Mouse (Mus musculus) kidney, adult 9 months (tissue): ENCODE results near the gene Twf2.

ENCODE experiments used
- DNase-seq: peaks from one replicate; pipeline ENCODE4 v3.0.0; 2022

Gene Twf2

GRCm38 (mm10) chr9:106241541-106242164 lies 38.7 kb downstream of the Twf2 start:
- DNase-seq = peak; percentile 90

GRCm38 (mm10) chr9:106242813-106243488 lies 40.0 kb downstream of the Twf2 start:
- DNase-seq = no peak

DNA sequence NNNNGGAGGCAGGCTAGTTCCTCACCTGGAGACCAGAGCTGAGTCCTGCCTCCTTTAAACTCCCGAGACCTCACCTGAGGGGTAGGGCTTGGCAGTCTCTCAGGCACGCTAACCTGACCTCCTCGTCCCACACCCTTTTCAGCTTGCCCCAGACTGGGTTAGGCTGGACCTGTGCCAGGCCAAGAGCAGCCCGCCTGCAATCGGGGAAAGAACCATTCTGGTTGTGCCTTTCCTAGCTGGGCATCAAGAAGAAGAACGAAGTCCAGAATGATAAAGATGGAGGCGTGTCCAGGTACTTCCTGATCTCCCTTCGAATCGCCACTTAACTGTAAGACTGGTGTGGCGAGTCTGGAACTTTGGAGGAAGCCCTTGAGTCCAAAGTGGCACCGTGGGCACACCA lies 46.6 kb downstream of the Twf2 start:
- DNase-seq = no peak

DNA sequence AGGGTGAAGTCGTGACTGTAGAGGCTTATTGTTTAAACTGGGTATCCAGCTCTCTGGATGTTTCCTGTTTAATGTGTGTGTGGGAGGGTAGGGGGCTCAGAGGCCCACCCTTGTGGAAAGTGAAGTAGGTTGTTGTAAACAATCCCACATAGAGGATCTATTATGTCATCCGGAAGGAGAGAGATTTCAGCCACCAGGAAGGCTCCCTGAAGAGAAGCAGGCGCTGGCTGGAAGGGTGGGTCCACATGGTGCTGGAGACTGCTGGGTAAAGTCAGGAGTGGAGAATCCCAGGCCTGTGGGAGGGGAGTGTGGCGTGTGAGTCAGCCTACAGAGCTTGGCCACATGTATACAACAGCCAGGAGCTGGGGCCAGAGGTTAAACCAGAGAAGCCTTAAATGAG lies 47.3 kb downstream of the Twf2 start:
- DNase-seq = no peak

DNA sequence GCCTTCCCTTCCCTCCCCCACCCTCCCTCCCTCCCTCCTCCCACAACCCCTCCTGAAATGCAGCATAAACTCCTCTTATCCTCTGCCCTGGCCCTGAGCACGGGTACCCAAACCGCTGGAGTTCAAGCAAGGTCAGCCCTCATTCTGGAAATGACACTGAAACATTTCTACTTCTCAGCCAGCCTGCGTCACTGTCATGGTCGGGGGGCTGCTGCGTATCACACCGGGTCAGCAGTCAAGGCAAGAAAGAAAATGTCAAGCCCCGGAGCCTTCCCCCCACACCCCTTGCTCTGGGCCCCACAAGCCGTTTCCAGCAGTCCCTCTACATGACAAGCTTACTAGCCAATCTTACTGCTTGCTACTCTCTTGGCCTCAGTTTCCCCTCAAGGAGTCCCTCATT lies 48.2 kb downstream of the Twf2 start:
- DNase-seq = no peak

GRCm38 (mm10) chr9:106254001-106254400 lies 51.1 kb downstream of the Twf2 start:
- DNase-seq = no peak

DNA sequence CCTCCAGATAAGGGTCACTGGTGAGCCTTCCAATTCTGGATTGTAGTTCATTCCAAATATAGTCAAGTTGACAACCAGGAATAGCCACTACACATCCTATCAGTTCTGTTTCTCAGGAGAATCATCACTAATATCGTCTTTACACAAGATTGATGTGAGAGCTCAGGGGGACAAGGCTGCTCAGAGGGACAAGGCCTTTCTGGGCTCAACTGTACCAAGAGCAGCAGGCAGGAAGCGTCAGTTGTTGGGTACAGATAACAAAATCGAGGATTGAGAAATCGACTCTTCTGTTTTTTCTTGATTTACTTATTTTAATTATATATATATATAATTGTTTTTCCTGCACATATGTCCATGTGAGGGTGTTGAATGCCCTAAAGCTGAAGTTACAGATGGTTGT lies 55.5 kb downstream of the Twf2 start:
- DNase-seq = no peak

DNA sequence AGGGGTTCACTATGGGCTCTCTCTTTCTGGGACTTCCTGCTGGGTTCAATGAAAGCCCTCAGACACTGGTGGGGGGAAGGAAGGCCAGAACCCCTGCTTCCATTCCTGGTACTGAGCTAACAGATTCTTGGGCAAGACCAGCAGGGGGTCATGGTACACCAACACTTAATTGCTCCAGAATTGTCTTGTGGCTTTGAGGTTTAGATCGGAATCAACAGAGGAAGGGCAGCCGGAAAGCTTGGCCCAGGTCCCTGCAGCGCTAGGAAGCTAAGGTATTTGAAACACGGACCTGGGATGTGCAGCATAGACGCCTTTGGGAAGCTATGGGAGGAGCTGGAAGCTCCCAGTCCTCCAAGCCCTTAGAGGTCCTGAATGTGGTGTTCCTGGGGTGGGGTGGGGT lies 56.1 kb downstream of the Twf2 start:
- no peak for DNase-seq

- no peak for DNase-seq
These were observed 58.1 kb downstream of the Twf2 start for GRCm38 (mm10) chr9:106261058-106261457.

- DNase-seq = no peak
These were observed 58.6 kb downstream of the Twf2 start for GRCm38 (mm10) chr9:106261491-106261890.

DNA sequence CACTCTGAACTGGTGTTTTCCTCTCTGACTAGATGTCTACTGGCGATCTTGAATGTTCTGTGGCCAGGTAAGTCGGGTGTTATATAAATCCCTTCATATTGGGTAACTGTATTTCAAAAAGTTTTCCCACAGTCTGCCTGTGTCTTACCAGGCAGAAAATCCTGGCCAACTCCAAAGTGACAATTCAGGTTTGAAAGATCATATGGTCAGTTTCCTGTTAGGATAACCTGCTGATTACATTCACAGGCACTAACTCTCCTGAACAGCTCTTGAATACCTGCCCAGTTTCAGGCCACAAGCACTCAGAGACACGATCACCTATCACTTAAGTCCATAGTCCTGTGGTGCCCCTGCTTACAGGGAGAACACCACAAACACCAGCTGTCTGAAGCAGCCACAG lies 59.2 kb downstream of the Twf2 start:
- DNase-seq = no peak

DNA sequence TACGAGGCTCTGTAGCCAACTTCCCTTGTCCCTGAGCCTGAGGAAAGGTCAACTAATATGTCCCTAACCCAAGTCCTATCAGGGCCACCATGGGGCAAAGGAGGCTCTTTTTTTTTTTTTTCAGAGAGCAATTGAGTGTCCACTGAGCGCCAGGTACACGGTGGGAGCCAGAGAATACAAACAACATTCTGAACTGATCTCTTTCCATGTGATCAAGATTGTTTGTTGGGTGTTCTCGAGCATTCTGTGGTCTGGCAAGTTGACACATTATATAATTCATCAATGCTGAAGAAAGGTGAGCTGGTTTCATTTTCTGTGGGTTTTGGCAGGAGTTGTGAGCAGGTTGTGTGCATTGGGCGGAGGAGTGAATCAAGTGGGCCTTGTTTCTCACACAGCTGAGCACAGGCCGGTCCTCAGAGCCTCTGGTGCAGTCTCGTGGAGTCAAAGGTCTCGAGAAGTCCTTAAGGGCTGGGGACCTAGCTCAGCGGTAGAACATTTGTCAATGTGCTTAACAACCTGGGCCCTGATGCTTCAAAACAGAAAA lies 60.5 kb downstream of the Twf2 start:
- DNase-seq = no peak
